Mouse (Mus musculus): ENCODE measurements around the gene Faf2.

Faf2 gene

GRCm38 (mm10) chr13:54684140-54684896 is 62.7 kb downstream of the Faf2 start:
- DNase-seq: no peak

GRCm38 (mm10) chr13:54685174-54685573 is 63.6 kb downstream of the Faf2 start:
- DNase-seq: no peak

- no peak for DNase-seq
These were observed 64.8 kb downstream of the Faf2 start for GRCm38 (mm10) chr13:54686139-54687053.

- DNase-seq: peak; percentile 79
These were observed 65.5 kb downstream of the Faf2 start for GRCm38 (mm10) chr13:54687096-54687495.

- peak; percentile 97 for DNase-seq
These were observed 66.2 kb downstream of the Faf2 start for GRCm38 (mm10) chr13:54687575-54688424.

GRCm38 (mm10) chr13:54690151-54690740 is 68.7 kb downstream of the Faf2 start:
- no peak for DNase-seq

GRCm38 (mm10) chr13:54691737-54692136 is 70.2 kb downstream of the Faf2 start:
- no peak for DNase-seq

- no peak for DNase-seq
These were observed 71.3 kb downstream of the Faf2 start for GRCm38 (mm10) chr13:54692711-54693557.

- peak; percentile 100 for DNase-seq
These were observed 72.2 kb downstream of the Faf2 start, which contains the start of gene Rnf44 for GRCm38 (mm10) chr13:54693558-54694347. Gene Rnf44, minus strand, starts transcription at chr13:54693907.

GRCm38 (mm10) chr13:54694348-54695060 is 72.9 kb downstream of the Faf2 start:
- no peak for DNase-seq

GRCm38 (mm10) chr13:54695479-54696230 is 74.1 kb downstream of the Faf2 start:
- DNase-seq: no peak

GRCm38 (mm10) chr13:54701243-54701642 is 79.7 kb downstream of the Faf2 start, which contains the start of gene Cdhr2:
Gene Cdhr2, plus strand, starts transcription at chr13:54701461.
- no peak for DNase-seq

GRCm38 (mm10) chr13:54702507-54702906 is 80.9 kb downstream of the Faf2 start:
- DNase-seq: no peak

GRCm38 (mm10) chr13:54704890-54705289 is 83.3 kb downstream of the Faf2 start:
- DNase-seq: no peak

GRCm38 (mm10) chr13:54710866-54711265 is 89.3 kb downstream of the Faf2 start:
- no peak for DNase-seq

Measured in right cerebral cortex, adult 18-20 months (tissue).